Mouse (Mus musculus): ENCODE results near the gene Dennd5a. TPM values are rescaled to one million over a fixed set of nuclear protein-coding genes. Genes with fewer than 3 reads are reported as not detected.

Gene Dennd5a
- total RNA-seq (2021) (100 to 1,000 TPM; 106 to 136 TPM), polyA plus RNA-seq (2012; rRNA removed) (106 and 165 TPM in 2 replicates)
- long read RNA-seq, full-length matches to known transcripts = 64 of 105 reads
- long read RNA-seq, partial matches to known transcripts = 36 of 105 reads
- long read RNA-seq, other reads (novel, unspliced or antisense) = 5 of 105 reads

DNA sequence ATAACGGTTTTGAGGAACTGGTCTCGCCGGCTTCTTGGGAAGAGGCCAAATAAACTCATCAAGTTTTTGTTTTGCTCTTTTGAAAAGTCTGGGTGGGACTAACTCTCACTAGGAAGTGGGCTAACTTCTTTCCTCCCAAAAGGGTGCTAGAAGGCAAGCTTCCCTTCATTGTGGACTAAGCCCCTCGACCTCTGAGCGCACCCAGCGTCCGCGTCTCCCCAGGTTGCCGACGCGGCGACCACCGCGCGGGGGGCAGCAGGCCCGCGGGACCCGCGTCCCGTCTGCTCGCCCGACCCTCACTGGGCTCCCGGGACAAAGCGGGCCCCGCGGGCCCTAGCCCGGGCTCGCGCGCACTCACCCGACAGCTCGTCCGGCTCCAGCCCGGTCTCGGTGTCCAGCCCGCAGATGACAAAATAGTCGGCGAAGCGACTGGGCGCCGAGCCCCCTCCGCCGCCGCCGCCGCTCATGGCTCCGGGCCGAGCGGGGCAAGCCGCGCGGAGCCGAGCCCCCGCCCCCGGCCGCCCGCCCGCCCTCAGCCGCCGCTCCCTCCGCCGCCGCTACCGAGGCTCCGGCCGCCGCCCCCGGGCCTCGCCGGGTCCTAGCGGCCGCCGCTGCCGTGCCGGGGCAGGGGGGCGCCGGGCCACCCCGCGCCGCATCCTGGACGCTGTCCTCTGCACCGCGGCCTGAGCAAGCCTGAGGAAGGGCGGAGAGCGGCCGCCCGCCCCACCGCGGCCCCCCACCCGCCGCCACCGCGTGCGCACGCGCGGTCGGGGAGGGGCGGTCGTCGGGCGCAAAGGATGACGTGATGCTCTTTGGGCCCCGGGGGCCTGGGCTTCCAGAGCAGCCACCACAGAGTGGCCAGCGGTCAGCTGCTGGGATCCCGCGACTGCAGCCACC, at the start of gene Dennd5a:
Dennd5a (minus strand) TSS at position 755 of the 897 bp plus-strand sequence.
- peak within 1 kb of the TSS; percentile 96 for H3K27ac ChIP-seq
- H3K9ac ChIP-seq (ENCODE audit: low read depth, low read length) = peak within 1 kb of the TSS; percentile 93
- DNase-seq = peak; percentile 86 to 89
- H3K4me3 ChIP-seq = peak within 1 kb of the TSS; percentile 69
- peaks cover 15% of the 10 kb centered on the region for H3K4me1 ChIP-seq (ENCODE audit: control insufficient read depth, insufficient read depth, low read length)
- H3K36me3 ChIP-seq (ENCODE audit: control insufficient read depth, insufficient read depth, low read length) = peaks cover 24% of the 10 kb centered on the region
- no peaks in the 10 kb centered on the region for H3K27me3 ChIP-seq (ENCODE audit: control insufficient read depth, insufficient read depth, low read length)
- WGBS = under 1% methylated on average over 107 of the region's 107 CpGs
- TF ChIP-seq CTCF (IDR thresholded peaks at IDR 0.05) = no peak
- TF ChIP-seq POLR2A (IDR thresholded peaks at IDR 0.05; ENCODE audit: insufficient read depth, low read depth, low read length) = peak; percentile 78; the same call in 1 of the 2 replicates
- H3K79me2 ChIP-seq (replicated peaks; ENCODE audit: control insufficient read depth, insufficient read depth, low read length) = peaks cover 4% of the 10 kb centered on the region
- intact Hi-C loops (cut with DNase I) = no loop called here

DNA sequence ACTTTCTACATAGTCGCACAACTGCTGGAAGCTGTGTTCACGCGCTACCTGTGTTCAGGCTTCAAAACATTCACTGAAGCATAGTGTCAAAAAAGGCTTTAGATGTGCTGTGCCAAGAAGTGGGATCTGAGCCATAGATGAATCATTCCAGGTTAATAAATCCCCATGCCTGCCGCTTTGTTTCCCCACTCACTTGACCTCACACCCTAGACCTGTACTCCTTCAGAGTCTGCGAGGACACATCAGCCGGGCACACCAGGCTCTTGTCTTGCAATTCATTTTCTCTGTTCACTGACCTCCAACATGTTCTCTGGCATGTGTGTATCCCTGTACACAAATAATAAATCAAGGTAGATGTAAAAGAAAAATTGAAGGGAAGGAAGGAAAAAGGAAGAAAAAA, 48.8 kb upstream of the Dennd5a start:
- H3K4me1 ChIP-seq (ENCODE audit: control insufficient read depth, insufficient read depth, low read length) = no peaks in the 10 kb centered on the region
- no peaks in the 10 kb centered on the region for H3K79me2 ChIP-seq (replicated peaks; ENCODE audit: control insufficient read depth, insufficient read depth, low read length)
- H3K27me3 ChIP-seq (ENCODE audit: control insufficient read depth, insufficient read depth, low read length) = no peaks in the 10 kb centered on the region
- no peak overlapping the region for H3K9ac ChIP-seq (ENCODE audit: low read depth, low read length)
- WGBS = 94% methylated on average over 6 of the region's 6 CpGs
- no peak overlapping the region for H3K27ac ChIP-seq
- H3K4me3 ChIP-seq = no peak overlapping the region
- no peak for TF ChIP-seq CTCF (IDR thresholded peaks at IDR 0.05)
- no peak for TF ChIP-seq POLR2A (IDR thresholded peaks at IDR 0.05; ENCODE audit: insufficient read depth, low read depth, low read length)
- no peak for TF ChIP-seq EP300 (IDR thresholded peaks at IDR 0.05; ENCODE audit: insufficient read depth, low read depth, low read length)
- intact Hi-C loops (cut with DNase I) = no loop called here
- no peak for DNase-seq
- no peaks in the 10 kb centered on the region for H3K36me3 ChIP-seq (ENCODE audit: control insufficient read depth, insufficient read depth, low read length)

DNA sequence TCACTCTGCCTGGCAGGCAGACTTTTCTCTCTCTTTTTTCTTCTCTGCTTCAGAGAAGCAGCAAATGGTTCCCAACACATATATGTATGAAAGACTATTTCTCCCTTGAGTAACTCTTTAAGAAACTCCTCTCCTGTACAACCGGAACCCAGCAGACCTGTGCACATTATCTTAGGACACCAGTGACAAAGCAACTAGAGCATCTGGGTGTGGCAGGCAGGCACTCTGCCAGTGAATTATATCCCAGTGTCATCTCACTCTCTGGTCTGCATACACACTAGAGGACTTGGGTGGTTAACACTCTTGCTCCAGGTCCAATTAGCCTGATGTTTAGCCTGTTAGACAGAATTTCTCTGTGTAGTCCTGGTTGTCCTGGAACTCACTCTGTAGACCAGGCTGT, 48.2 kb upstream of the Dennd5a start:
- no peaks in the 10 kb centered on the region for H3K79me2 ChIP-seq (replicated peaks; ENCODE audit: control insufficient read depth, insufficient read depth, low read length)
- intact Hi-C loops (cut with DNase I) = no loop called here
- no peak overlapping the region for H3K4me3 ChIP-seq
- no peak for TF ChIP-seq CTCF (IDR thresholded peaks at IDR 0.05)
- no peak for TF ChIP-seq EP300 (IDR thresholded peaks at IDR 0.05; ENCODE audit: insufficient read depth, low read depth, low read length)
- no peak for TF ChIP-seq POLR2A (IDR thresholded peaks at IDR 0.05; ENCODE audit: insufficient read depth, low read depth, low read length)
- no peaks in the 10 kb centered on the region for H3K4me1 ChIP-seq (ENCODE audit: control insufficient read depth, insufficient read depth, low read length)
- no peak overlapping the region for H3K27ac ChIP-seq
- DNase-seq = no peak
- no peaks in the 10 kb centered on the region for H3K27me3 ChIP-seq (ENCODE audit: control insufficient read depth, insufficient read depth, low read length)
- H3K9ac ChIP-seq (ENCODE audit: low read depth, low read length) = no peak overlapping the region
- no peaks in the 10 kb centered on the region for H3K36me3 ChIP-seq (ENCODE audit: control insufficient read depth, insufficient read depth, low read length)
- 85% methylated on average over 1 of the region's 1 CpGs for WGBS

DNA sequence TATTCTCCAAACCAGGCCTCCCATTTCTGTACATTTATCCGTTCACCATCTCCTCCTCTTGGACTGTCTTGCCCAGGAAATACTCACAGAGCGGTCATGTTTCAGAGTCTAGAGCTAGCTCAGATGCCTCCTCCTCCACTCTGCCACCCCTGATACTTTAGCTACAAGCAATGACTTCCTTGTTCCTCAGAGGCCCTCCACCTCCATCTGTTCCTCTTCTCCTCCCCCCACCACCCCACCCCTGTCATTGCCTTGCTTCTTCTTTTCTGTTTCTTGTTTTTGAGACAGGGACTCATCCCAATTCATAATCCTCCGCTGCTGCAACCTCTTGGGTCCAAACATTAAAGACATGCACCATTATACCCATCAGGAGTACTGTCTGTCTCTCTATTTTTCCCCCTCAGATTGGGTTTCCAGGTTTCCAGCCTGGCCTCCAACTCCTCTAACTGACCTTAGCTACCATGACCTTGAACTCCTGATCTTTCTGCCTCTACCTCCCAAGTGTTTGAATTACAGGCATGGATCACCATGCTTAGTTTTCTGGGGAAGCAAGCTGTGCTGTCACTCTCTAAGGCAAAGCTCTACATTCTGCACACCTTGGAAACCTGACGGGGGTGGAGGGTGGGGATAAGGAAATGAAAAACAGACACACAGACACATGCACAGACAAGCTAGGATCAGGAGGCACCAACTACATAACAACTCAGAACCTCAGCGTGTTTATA, 46.4 kb upstream of the Dennd5a start:
- DNase-seq = no peak
- intact Hi-C loops (cut with DNase I) = no loop called here

DNA sequence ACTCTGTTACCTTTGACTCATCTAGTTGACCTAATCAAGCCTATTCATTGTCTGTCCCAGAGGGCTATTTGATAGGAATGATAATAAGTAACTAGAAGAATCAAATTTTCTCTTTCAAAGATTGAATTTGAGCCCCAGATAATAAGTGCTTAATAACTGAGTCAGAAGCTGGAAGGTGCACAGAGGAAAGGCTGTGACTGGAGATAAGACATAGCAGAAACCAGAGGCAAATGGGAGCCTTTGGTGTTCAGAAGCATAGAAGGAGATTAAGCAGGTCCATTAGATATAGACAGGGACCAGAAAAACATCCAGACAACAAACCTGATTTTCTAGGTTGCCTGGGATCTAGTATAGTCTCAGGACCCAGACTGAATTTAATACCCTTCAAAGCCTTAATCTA, 45.7 kb upstream of the Dennd5a start:
- Histone ChIP-seq H3K9ac (ENCODE audit: low read depth, low read length) (no peak overlapping the region), H3K27ac (no peak overlapping the region), H3K4me3 (no peak overlapping the region), H3K4me1 (ENCODE audit: control insufficient read depth, insufficient read depth, low read length) (no peaks in the 10 kb centered on the region), H3K27me3 (ENCODE audit: control insufficient read depth, insufficient read depth, low read length) (no peaks in the 10 kb centered on the region), H3K36me3 (ENCODE audit: control insufficient read depth, insufficient read depth, low read length) (no peaks in the 10 kb centered on the region), H3K79me2 (replicated peaks; ENCODE audit: control insufficient read depth, insufficient read depth, low read length) (no peaks in the 10 kb centered on the region)
- intact Hi-C loops (cut with DNase I) = no loop called here
- TF ChIP-seq POLR2A (IDR thresholded peaks at IDR 0.05; ENCODE audit: insufficient read depth, low read depth, low read length) (no peak), EP300 (IDR thresholded peaks at IDR 0.05; ENCODE audit: insufficient read depth, low read depth, low read length) (no peak), CTCF (IDR thresholded peaks at IDR 0.05) (no peak)
- no peak for DNase-seq

More for the DNA sequence above, 46.4 kb upstream of the Dennd5a start:
- H3K27ac ChIP-seq = no peak overlapping the region
- H3K4me1 ChIP-seq (ENCODE audit: control insufficient read depth, insufficient read depth, low read length) = no peaks in the 10 kb centered on the region
- no peaks in the 10 kb centered on the region for H3K79me2 ChIP-seq (replicated peaks; ENCODE audit: control insufficient read depth, insufficient read depth, low read length)
- TF ChIP-seq CTCF (IDR thresholded peaks at IDR 0.05) = no peak
- TF ChIP-seq EP300 (IDR thresholded peaks at IDR 0.05; ENCODE audit: insufficient read depth, low read depth, low read length) = no peak
- H3K9ac ChIP-seq (ENCODE audit: low read depth, low read length) = no peak overlapping the region
- H3K4me3 ChIP-seq = no peak overlapping the region
- H3K36me3 ChIP-seq (ENCODE audit: control insufficient read depth, insufficient read depth, low read length) = no peaks in the 10 kb centered on the region
- 77% methylated on average over 5 of the region's 5 CpGs for WGBS
- H3K27me3 ChIP-seq (ENCODE audit: control insufficient read depth, insufficient read depth, low read length) = no peaks in the 10 kb centered on the region
